Mouse (Mus musculus) megakaryocyte, embryonic 14.5 days (primary cell): Measurements from ENCODE around the gene Reg3d. TPM values are rescaled to one million over a fixed set of nuclear protein-coding genes. Genes with fewer than 3 reads are reported as not detected.

Experiments used
- H3K27me3 ChIP-seq: replicated peaks from 2 replicates; pipeline ENCODE3; 2012; ENCODE audit warnings: inconsistent platforms
- H3K36me3 ChIP-seq: replicated peaks from 2 replicates; pipeline ENCODE3; 2012; ENCODE audit warnings: low read length, inconsistent platforms, mixed read lengths
- H3K4me1 ChIP-seq: 2 replicates; pipeline ENCODE4 v1.6.1; 2012; ENCODE audit warnings: inconsistent platforms
- H3K4me3 ChIP-seq: replicated peaks from 2 replicates; pipeline ENCODE3; 2012; ENCODE audit warnings: moderate library complexity, mild to moderate bottlenecking, inconsistent platforms
- H3K9me3 ChIP-seq: 2 replicates; pipeline ENCODE4 v1.6.1; 2012; ENCODE audit warnings: inconsistent platforms
- FLI1 ChIP-seq: IDR thresholded peaks from 2 replicates; pipeline ENCODE4 v1.6.1; 2012; ENCODE audit warnings: low read length, inconsistent platforms, mixed read lengths
- GATA1 ChIP-seq: IDR thresholded peaks from 3 replicates; pipeline ENCODE4 v1.6.1; 2012; ENCODE audit warnings: mixed read lengths, low read length, inconsistent platforms, borderline replicate concordance
- polyA plus RNA-seq: library from polyadenylated mRNA; stranded (reverse); fragments of >175 nt; gene quantifications from 2 replicates; pipeline ENCODE4 v1.2.3, GENCODE M21; 2012; ENCODE audit warnings: low replicate concordance; ENCODE audit not compliant: insufficient read depth

The Reg3d gene
- polyA plus RNA-seq, 1 experiment: not detected

DNA sequence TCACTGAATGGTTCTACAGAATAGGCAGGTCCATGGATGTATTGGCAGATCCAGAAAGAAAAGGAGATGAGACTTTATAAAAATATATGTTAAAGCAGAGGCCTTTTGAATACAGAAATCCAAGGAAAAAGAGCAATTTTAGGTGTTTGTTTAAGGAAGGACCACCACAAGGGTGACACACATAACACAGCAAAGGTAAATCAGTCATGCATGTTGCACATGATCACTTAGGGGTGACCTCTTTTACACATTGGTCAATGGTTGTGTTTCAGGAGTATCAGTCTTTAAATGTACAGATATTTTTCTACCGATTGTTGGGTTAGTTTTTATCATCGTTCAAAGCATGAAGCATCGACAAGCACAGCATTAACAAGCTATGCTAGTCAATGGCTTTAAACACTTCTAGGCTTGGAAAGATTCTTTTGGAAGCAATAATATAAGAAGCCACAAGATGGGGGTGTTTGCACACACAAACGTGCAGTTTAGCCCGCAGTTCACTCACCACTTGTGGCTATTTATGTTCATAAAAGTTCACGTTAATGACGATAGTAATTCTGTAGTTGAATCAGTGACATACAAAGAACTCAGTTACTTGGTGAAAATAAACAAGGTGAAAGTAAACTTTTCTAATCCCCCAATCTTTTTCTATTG is 46.6 kb downstream of the Reg3d start:
- H3K4me3 ChIP-seq: no peak overlapping the region
- TF ChIP-seq GATA1: no peak
- no peak for TF ChIP-seq FLI1
- H3K9me3 ChIP-seq: no peaks in the 10 kb centered on the region
- H3K4me1 ChIP-seq: no peaks in the 10 kb centered on the region
- H3K36me3 ChIP-seq: no peaks in the 10 kb centered on the region
- no peaks in the 10 kb centered on the region for H3K27me3 ChIP-seq

DNA sequence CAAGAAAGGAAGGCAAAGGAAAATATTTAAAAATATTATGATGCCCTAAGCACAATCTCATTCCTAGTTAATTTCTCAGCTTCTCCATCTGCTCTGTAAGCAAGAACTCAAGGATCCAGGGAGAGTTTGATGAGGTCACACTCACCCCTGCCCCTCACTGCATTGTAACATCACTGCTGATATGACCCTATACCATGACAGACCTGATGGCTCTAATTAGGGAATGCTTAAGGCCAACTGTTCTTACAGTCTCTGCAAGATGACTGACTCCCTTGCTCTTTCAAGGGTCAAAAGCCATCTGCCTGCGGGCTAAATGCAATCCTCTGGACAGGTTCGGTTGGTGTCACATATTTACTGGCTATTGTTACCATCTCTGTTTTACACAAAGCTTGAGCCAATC is 49.5 kb downstream of the Reg3d start:
- Histone ChIP-seq H3K4me1 (no peaks in the 10 kb centered on the region), H3K27me3 (no peaks in the 10 kb centered on the region), H3K4me3 (no peak overlapping the region), H3K9me3 (no peaks in the 10 kb centered on the region), H3K36me3 (no peaks in the 10 kb centered on the region)
- TF ChIP-seq GATA1 (no peak), FLI1 (no peak)

DNA sequence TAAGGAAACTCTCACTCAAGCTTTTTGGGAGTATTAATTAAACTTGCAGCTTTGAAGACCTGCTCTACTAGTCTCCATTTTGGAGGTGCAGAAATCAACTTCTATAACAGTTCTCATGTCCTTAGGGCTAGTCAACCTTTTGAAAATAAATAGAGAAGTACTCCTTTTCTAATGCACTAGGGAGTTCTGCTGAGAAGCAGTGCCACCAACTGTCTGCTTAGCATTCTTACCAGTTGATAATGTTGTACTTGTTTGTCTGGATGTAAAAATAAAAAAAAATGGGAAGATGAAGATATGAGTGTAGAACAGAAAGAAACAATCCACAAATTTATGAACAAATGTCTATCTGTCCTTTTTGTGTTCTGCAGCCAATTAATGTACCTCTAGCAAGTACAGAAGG is 50.9 kb downstream of the Reg3d start:
- Histone ChIP-seq H3K9me3 (no peaks in the 10 kb centered on the region), H3K27me3 (no peaks in the 10 kb centered on the region), H3K4me1 (no peaks in the 10 kb centered on the region), H3K4me3 (no peak overlapping the region), H3K36me3 (no peaks in the 10 kb centered on the region)
- no peak for TF ChIP-seq FLI1
- TF ChIP-seq GATA1: no peak

Other genes starting within 250 kb of the Reg3d start
- not detected in 2 replicates for gene Reg3b, start 8.2 kb downstream of the Reg3d start, polyA plus RNA-seq
- not detected in 2 replicates for gene Reg3a, start 1.8 kb upstream of the Reg3d start, polyA plus RNA-seq
- gene Reg2, start 16.8 kb upstream of the Reg3d start, polyA plus RNA-seq: not detected in 2 replicates
- not detected in 2 replicates for gene Reg1, start 43.8 kb upstream of the Reg3d start, polyA plus RNA-seq
- gene Reg3g, start 90.0 kb upstream of the Reg3d start, polyA plus RNA-seq: not detected in 2 replicates